Mouse (Mus musculus) embryonic stem cell, embryonic (primary cell): ENCODE results near the gene Kctd11.

Experiments used
- CTCF ChIA-PET, 4 experiments: fragments of 300-600 bp in 2 of 4; fragments of 350-600 bp in 2 of 4; sonication (Branson Sonifier 250); formaldehyde crosslinking; loops; one replicate each; lab custom pipeline; 2022; ENCODE audit warnings: inconsistent platforms in 2 of 4; lab: Charles Lee
- POLR2A ChIA-PET, 4 experiments: fragments of 300-600 bp in 2 of 4; fragments of 350-600 bp in 2 of 4; sonication (Branson Sonifier 250); formaldehyde crosslinking; loops; one replicate each; lab custom pipeline; 2022; ENCODE audit warnings: antibody characterized with exemption in 4 of 4, inconsistent platforms in 1 of 4; lab: Charles Lee

Kctd11 gene

DNA sequence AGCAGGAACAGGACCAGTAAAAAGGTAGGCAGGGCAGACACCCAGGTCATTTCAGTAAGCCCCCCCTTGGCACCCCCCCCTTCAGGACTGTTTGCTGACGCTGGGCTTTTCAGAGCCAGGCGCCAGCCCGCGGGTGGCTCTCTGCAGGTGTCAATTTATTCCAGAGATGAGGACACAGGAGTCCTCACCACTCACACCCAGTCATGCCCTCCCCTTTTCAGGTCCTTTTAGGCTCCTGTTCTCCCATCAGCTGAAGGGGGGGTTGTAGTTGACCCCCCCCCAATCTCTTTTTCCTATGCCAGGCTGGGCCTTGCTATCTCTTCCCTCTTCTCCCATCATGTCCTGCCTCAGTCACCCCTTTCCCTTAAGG lies 45.3 kb downstream of the Kctd11 start:
- ChIA-PET CTCF (no interaction called here), POLR2A (interaction anchor here in 2 of 4 experiments (1.3 to 4.2 kb wide), 7 partner anchors 35 to 98 kb away, joined by 3 to 83 read pairs (median 25); partner anchors contain the start of genes Fgf11 (in 2 of the 2), Polr2a (in 1 of the 2) and Tmem95 (in 1 of the 2))

GRCm38 (mm10) chr11:69835326-69835965 lies 45.8 kb downstream of the Kctd11 start:
- ChIA-PET POLR2A (interaction anchor here in 2 of 4 experiments (1.2 to 3.5 kb wide), 5 partner anchors 10 to 72 kb away, joined by 3 to 83 read pairs (median 7); partner anchors contain the start of genes Fgf11 (in 1 of the 2) and Tmem95 (in 1 of the 2)), CTCF (no interaction called here)

DNA sequence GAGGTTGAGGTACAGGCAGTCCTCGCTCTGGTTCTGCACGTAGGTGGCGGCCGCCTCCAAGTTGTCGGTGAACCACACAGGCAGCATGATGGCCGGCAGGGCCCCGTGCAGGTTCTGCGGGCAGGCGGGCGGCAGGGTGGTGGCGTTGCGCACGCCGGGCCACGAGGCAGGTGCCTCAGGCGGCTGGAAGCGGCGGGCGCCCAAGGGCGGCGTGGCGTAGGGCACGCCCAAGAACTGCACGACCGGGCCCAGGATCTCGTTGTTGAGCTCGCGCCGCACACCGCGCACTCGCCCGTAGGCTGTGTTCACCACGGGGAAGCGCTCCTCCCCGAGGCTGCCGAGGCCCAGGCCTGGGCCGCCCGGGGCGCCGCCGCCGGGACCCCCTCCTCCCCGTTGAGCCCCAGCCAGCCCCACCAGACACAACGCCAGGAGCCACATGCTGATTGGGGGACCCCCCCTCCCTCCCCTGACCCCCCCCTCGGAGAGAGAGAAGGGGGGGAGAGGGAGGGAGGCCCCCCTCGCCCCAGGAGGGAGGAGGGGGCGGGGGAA lies 47.1 kb downstream of the Kctd11 start:
- ChIA-PET POLR2A (interaction anchor here in 3 of 4 experiments (0.7 to 2.8 kb wide), 32 partner anchors 8 to 168 kb away, joined by 3 to 14 read pairs (median 4); partner anchors contain the start of genes Tmem102 (in 2 of the 3), 2810408A11Rik (in 1 of the 3), Cd68 (in 1 of the 3) and Fgf11 (in 1 of the 3)), CTCF (interaction anchor here in 1 of 4 experiments (1.1 kb wide), 1 partner anchor 28 kb away, joined by 3 read pairs; the partner anchor contains the start of gene Tmem102)

DNA sequence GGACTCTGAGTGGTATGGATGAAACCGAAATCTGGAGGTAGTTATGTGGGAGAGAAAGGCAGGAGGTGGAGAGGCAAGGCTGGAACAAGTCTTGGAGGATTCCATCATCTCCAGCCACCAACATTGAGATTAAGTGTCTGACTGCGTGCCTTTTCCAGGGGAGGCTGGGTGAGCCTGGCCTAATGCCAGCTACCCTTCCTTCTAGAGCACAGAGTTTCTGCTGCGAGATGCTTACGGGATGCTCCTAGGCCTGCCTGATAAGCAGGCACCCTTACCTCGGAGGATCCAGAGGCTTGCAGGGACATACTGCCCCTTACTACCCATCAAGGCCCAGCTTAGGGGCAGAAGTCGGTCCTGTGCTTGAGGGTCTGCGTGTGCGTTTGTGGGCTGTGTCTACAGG lies 47.7 kb downstream of the Kctd11 start:
- POLR2A ChIA-PET = interaction anchor here (0.7 to 2.8 kb wide), 35 partner anchors 8 to 168 kb away, joined by 3 to 14 read pairs (median 4); partner anchors contain the start of genes Tmem102 (in 2 of the 4), 2810408A11Rik (in 1 of the 4), Cd68 (in 1 of the 4) and Eif5a (in 1 of the 4)
- CTCF ChIA-PET = interaction anchor here in 1 of 4 experiments (1.1 kb wide), 1 partner anchor 28 kb away, joined by 3 read pairs; the partner anchor contains the start of gene Tmem102

DNA sequence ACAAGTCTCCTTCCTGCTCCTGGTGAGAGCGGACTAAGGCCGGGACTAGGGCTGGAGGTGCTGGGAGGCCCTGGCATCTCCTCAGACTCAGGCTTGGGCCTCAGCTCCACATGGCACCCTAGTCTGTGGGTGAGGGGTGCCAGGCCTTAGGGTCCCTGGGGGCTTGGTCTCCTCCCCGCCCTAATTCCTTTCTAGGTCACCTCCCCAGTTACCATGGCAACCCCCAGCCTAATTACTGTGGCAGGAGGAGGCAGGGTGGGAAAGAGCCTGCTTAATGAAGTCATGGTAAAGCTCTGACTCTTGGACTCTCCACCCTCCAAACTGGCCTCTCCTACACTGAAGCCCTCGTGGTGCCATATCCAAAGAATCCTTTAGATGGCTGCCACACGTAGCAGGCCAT lies 52.4 kb downstream of the Kctd11 start:
- ChIA-PET CTCF (interaction anchor here in 2 of 4 experiments (0.6 to 1.2 kb wide), 4 partner anchors 9 to 238 kb away, joined by 3 to 6 read pairs (median 4); partner anchors contain the start of genes Nlgn2 (in 1 of the 2) and Tmem256 (in 1 of the 2)), POLR2A (interaction anchor here in 3 of 4 experiments (0.7 to 2.0 kb wide), 20 partner anchors 9 to 92 kb away, joined by 3 to 14 read pairs (median 4); partner anchors contain the start of genes Tmem256 (in 3 of the 3), Nlgn2 (in 2 of the 3) and Tmem102 (in 2 of the 3))
